Mouse (Mus musculus) midbrain, embryonic 11.5 days (tissue): ENCODE measurements around the gene Frmd5. TPM values are rescaled to one million over a fixed set of nuclear protein-coding genes. Genes with fewer than 3 reads are reported as not detected.

ENCODE experiments used
- ATAC-seq: fragments of 200-750 bp; cut with Nextera tagmentation; 2 replicates; pipeline ENCODE4 v1.8.0; 2017; ENCODE audit warnings: moderate TSS enrichment, moderate library complexity; ENCODE audit not compliant: low FRiP score
- DNase-seq: peaks from one replicate; pipeline ENCODE4 v3.0.0; 2015; ENCODE audit warnings: low spot score; ENCODE audit errors: missing footprints
- H3K27ac ChIP-seq: fragments of 300-500 bp; sonication (generic); 2 replicates; pipeline ENCODE4 v1.5.1; 2014; ENCODE audit warnings: low read depth, low read length
- H3K27me3 ChIP-seq: fragments of 300-500 bp; sonication (generic); 2 replicates; pipeline ENCODE4 v1.6.1; 2014; ENCODE audit warnings: mild to moderate bottlenecking, low read length, moderate library complexity, mixed read lengths; ENCODE audit not compliant: control insufficient read depth, insufficient read depth
- H3K36me3 ChIP-seq: fragments of 300-500 bp; sonication (generic); 2 replicates; pipeline ENCODE4 v1.6.1; 2014; ENCODE audit warnings: mild to moderate bottlenecking, low read length, moderate library complexity, mixed read lengths; ENCODE audit not compliant: control insufficient read depth, insufficient read depth
- H3K4me1 ChIP-seq: fragments of 300-500 bp; sonication (generic); 2 replicates; pipeline ENCODE4 v1.6.1; 2014; ENCODE audit warnings: low read length; ENCODE audit not compliant: control insufficient read depth, insufficient read depth
- H3K4me2 ChIP-seq: fragments of 300-500 bp; sonication (generic); 2 replicates; pipeline ENCODE4 v1.6.1; 2014; ENCODE audit warnings: mild to moderate bottlenecking, moderate library complexity
- H3K4me3 ChIP-seq: fragments of 300-500 bp; sonication (generic); 2 replicates; pipeline ENCODE4 v1.5.1; 2014; ENCODE audit warnings: low read depth, low read length
- H3K9ac ChIP-seq: fragments of 300-500 bp; sonication (generic); 2 replicates; pipeline ENCODE4 v1.6.1; 2014; ENCODE audit warnings: low read length
- H3K9me3 ChIP-seq: fragments of 300-500 bp; sonication (generic); 2 replicates; pipeline ENCODE4 v1.6.1; 2016; ENCODE audit warnings: low read length; ENCODE audit not compliant: control insufficient read depth
- WGBS: fragments of 180-500 bp; shearing (Covaris S2); extraction: QIAGEN DNeasy Blood & Tissue Kit; methylation state at CpG from one replicate; pipeline ENCODE4 v1.1.7; 2014; 5-methylcytosine and 5-hydroxymethylcytosine counted together
- polyA plus RNA-seq: library from polyadenylated mRNA; unstranded; fragments of >200 nt; fragmentation: Nextera tagmentation; extraction: Ambion mirVana; gene quantifications from 2 replicates; pipeline ENCODE4 v1.2.1, GENCODE M21; 2014

Frmd5 gene
- polyA plus RNA-seq, 1 experiment from 2014 or later, result 12.7 TPM

- H3K9me3 ChIP-seq, result no peaks in the 10 kb centered on the region
- H3K27ac ChIP-seq, result no peak overlapping the region
- H3K4me3 ChIP-seq, result no peak overlapping the region
- H3K9ac ChIP-seq, result no peak overlapping the region
- WGBS, result 92% methylated on average over 9 of the region's 9 CpGs
- no peaks in the 10 kb centered on the region for H3K27me3 ChIP-seq
- ATAC-seq, result no peak
- H3K4me2 ChIP-seq, result no peak overlapping the region
- H3K36me3 ChIP-seq, result no peaks in the 10 kb centered on the region
- DNase-seq, result no peak
- H3K4me1 ChIP-seq, result peaks cover 2% of the 10 kb centered on the region; the same call in 1 of the 2 replicates
Measured at GRCm38 (mm10) chr2:121614483-121615198, 192.2 kb downstream of the Frmd5 start.

- Histone ChIP-seq H3K4me3 (no peak overlapping the region), H3K9ac (no peak overlapping the region), H3K27me3 (no peaks in the 10 kb centered on the region), H3K9me3 (no peaks in the 10 kb centered on the region), H3K4me2 (no peak overlapping the region), H3K4me1 (peaks cover 2% of the 10 kb centered on the region; the same call in 1 of the 2 replicates), H3K36me3 (no peaks in the 10 kb centered on the region), H3K27ac (no peak overlapping the region)
- DNase-seq (no peak), ATAC-seq (no peak)
- whole genome bisulfite sequencing, result 74% methylated on average over 5 of the region's 5 CpGs
Measured at GRCm38 (mm10) chr2:121612112-121612511, 194.8 kb downstream of the Frmd5 start.

- Histone ChIP-seq H3K36me3 (no peaks in the 10 kb centered on the region), H3K4me3 (no peak overlapping the region), H3K27ac (no peak overlapping the region), H3K4me1 (peaks cover 2% of the 10 kb centered on the region; the same call in 1 of the 2 replicates), H3K4me2 (no peak overlapping the region), H3K9me3 (no peaks in the 10 kb centered on the region), H3K9ac (no peak overlapping the region), H3K27me3 (no peaks in the 10 kb centered on the region)
- ATAC-seq, result peak; percentile 48; the same call in 1 of the 2 replicates
- 74% methylated on average over 17 of the region's 17 CpGs for WGBS
- DNase-seq, result no peak
Measured at GRCm38 (mm10) chr2:121610008-121610884, 196.6 kb downstream of the Frmd5 start.

GRCm38 (mm10) chr2:121609141-121609724, 197.7 kb downstream of the Frmd5 start:
- 89% methylated on average over 11 of the region's 11 CpGs for WGBS
- Histone ChIP-seq H3K4me2 (no peak overlapping the region), H3K4me3 (no peak overlapping the region), H3K9me3 (no peaks in the 10 kb centered on the region), H3K27ac (no peak overlapping the region), H3K36me3 (no peaks in the 10 kb centered on the region), H3K4me1 (peaks cover 2% of the 10 kb centered on the region; the same call in 1 of the 2 replicates), H3K27me3 (no peaks in the 10 kb centered on the region), H3K9ac (no peak overlapping the region)
- no peak for DNase-seq
- no peak for ATAC-seq

- H3K9me3 ChIP-seq, result no peaks in the 10 kb centered on the region
Measured at GRCm38 (mm10) chr2:121602397-121602796, 204.5 kb downstream of the Frmd5 start.

GRCm38 (mm10) chr2:121601543-121601942, 205.3 kb downstream of the Frmd5 start:
- no peak overlapping the region for H3K27ac ChIP-seq
- ATAC-seq (no peak), DNase-seq (no peak)
- no peaks in the 10 kb centered on the region for H3K4me1 ChIP-seq
- no peak overlapping the region for H3K4me3 ChIP-seq
- no peak overlapping the region for H3K9ac ChIP-seq
- no peaks in the 10 kb centered on the region for H3K36me3 ChIP-seq
- H3K4me2 ChIP-seq, result no peak overlapping the region
- H3K9me3 ChIP-seq, result no peaks in the 10 kb centered on the region
- no peaks in the 10 kb centered on the region for H3K27me3 ChIP-seq
- 82% methylated on average over 7 of the region's 7 CpGs for WGBS

More at GRCm38 (mm10) chr2:121602397-121602796, 204.5 kb downstream of the Frmd5 start:
- ATAC-seq (no peak), DNase-seq (no peak)
- no peak overlapping the region for H3K27ac ChIP-seq
- no peaks in the 10 kb centered on the region for H3K36me3 ChIP-seq
- H3K9ac ChIP-seq, result no peak overlapping the region
- no peaks in the 10 kb centered on the region for H3K27me3 ChIP-seq
- H3K4me1 ChIP-seq, result no peaks in the 10 kb centered on the region
- 59% methylated on average over 4 of the region's 4 CpGs for WGBS
- H3K4me2 ChIP-seq, result no peak overlapping the region
- no peak overlapping the region for H3K4me3 ChIP-seq

GRCm38 (mm10) chr2:121600736-121601135, 206.2 kb downstream of the Frmd5 start:
- no peaks in the 10 kb centered on the region for H3K27me3 ChIP-seq
- ATAC-seq, result no peak
- DNase-seq, result no peak
- no peaks in the 10 kb centered on the region for H3K36me3 ChIP-seq
- H3K4me1 ChIP-seq, result no peaks in the 10 kb centered on the region
- no peak overlapping the region for H3K4me2 ChIP-seq
- WGBS, result 87% methylated on average over 8 of the region's 8 CpGs
- no peaks in the 10 kb centered on the region for H3K9me3 ChIP-seq
- H3K4me3 ChIP-seq, result no peak overlapping the region
- no peak overlapping the region for H3K9ac ChIP-seq
- H3K27ac ChIP-seq, result no peak overlapping the region

- 72% methylated on average over 7 of the region's 7 CpGs for WGBS
- Histone ChIP-seq H3K9me3 (no peaks in the 10 kb centered on the region), H3K4me1 (no peaks in the 10 kb centered on the region), H3K4me2 (no peak overlapping the region), H3K36me3 (no peaks in the 10 kb centered on the region), H3K27ac (no peak overlapping the region), H3K9ac (no peak overlapping the region), H3K27me3 (no peaks in the 10 kb centered on the region), H3K4me3 (no peak overlapping the region)
- DNase-seq (no peak), ATAC-seq (no peak)
Measured at GRCm38 (mm10) chr2:121598249-121598648, 208.6 kb downstream of the Frmd5 start.

- 86% methylated on average over 2 of the region's 2 CpGs for whole genome bisulfite sequencing
Measured at GRCm38 (mm10) chr2:121596621-121597020, 210.3 kb downstream of the Frmd5 start.

More at GRCm38 (mm10) chr2:121596621-121597020, 210.3 kb downstream of the Frmd5 start:
- Histone ChIP-seq H3K4me1 (no peaks in the 10 kb centered on the region), H3K36me3 (no peaks in the 10 kb centered on the region), H3K4me2 (no peak overlapping the region), H3K27me3 (no peaks in the 10 kb centered on the region), H3K9me3 (no peaks in the 10 kb centered on the region), H3K27ac (no peak overlapping the region), H3K4me3 (no peak overlapping the region), H3K9ac (no peak overlapping the region)
- no peak for DNase-seq
- no peak for ATAC-seq
